Mouse (Mus musculus) liver, postnatal 0 days (tissue): Measurements from ENCODE around the gene Rab13.

Experiments
- CTCF ChIP-seq: sonication (generic); IDR thresholded peaks from 2 replicates; pipeline ENCODE4 v1.5.1; 2016; ENCODE audit warnings: antibody characterized with exemption, low read depth
- EP300 ChIP-seq: IDR thresholded peaks from 2 replicates; pipeline ENCODE4 v1.6.1; 2016; ENCODE audit warnings: antibody characterized with exemption, low read depth, mild to moderate bottlenecking

GRCm38 (mm10) chr3:90222941-90223340, 9.4 kb downstream of the Rab13 start:
- no peak for TF ChIP-seq CTCF
- TF ChIP-seq EP300 = no peak
